11 mouse cellular contexts compared by ENCODE assay signal in genomic region chr6:6864441-6865440, GRCm38 (mm10). TPM values are rescaled to one million over a fixed set of nuclear protein-coding genes. Genes with fewer than 3 reads are reported as not detected.
DNase-seq lines count a peak whose midpoint lies in the region; ATAC-seq and TF ChIP-seq lines count a peak whose summit lies in the region.
"Had no signal": no experiment of that assay in that cellular context is flagged by ENCODE, and none has a peak within 500 bp of the region (broad histone marks: within the 10 kb centered on the region; RNA-seq: fewer than 3 reads in every experiment).

No protein-coding gene starts in this region.

- no peaks in the 10 kb centered on the region for H3K36me3 ChIP-seq in heart, embryonic 11.5 days (ENCODE audit: control insufficient read depth, insufficient read depth, low read length)
- H3K36me3 ChIP-seq in midbrain, embryonic 10.5 days: no peaks in the 10 kb centered on the region
- H3K36me3 ChIP-seq in midbrain, postnatal 0 days (ENCODE audit: insufficient read depth, low read length): no peaks in the 10 kb centered on the region
- no peaks in the 10 kb centered on the region for H3K36me3 ChIP-seq in forebrain, postnatal 0 days (ENCODE audit: insufficient read depth)

- H3K9ac ChIP-seq in heart, embryonic 11.5 days (ENCODE audit: low read depth, low read length): no peak overlapping the region
- no peak overlapping the region for H3K9ac ChIP-seq in midbrain, postnatal 0 days (replicated peaks; ENCODE audit: low read length, poor library complexity, severe bottlenecking)
- H3K9ac ChIP-seq in forebrain, postnatal 0 days: peak overlapping the region; percentile 81

- 2% methylated on average over 36 of the region's 36 CpGs for WGBS in heart, embryonic 11.5 days (ENCODE audit: insufficient replicate concordance)
- WGBS in midbrain, embryonic 10.5 days: under 1% methylated on average over 36 of the region's 36 CpGs
- 4% methylated on average over 36 of the region's 36 CpGs for WGBS in midbrain, postnatal 0 days
- WGBS in forebrain, postnatal 0 days: 5% methylated on average over 36 of the region's 36 CpGs
- 6% methylated on average over 36 of the region's 36 CpGs for WGBS in olfactory bulb, adult 2 months

- H3K9me3 ChIP-seq in heart, embryonic 11.5 days (replicated peaks; ENCODE audit: control insufficient read depth, low read length): no peaks in the 10 kb centered on the region
- no peaks in the 10 kb centered on the region for H3K9me3 ChIP-seq in midbrain, embryonic 10.5 days (replicated peaks)
- no peaks in the 10 kb centered on the region for H3K9me3 ChIP-seq in midbrain, postnatal 0 days (ENCODE audit: low read length)
- H3K9me3 ChIP-seq in forebrain, postnatal 0 days (ENCODE audit: low read length): no peaks in the 10 kb centered on the region

- H3K27me3 ChIP-seq in heart, embryonic 11.5 days (ENCODE audit: control insufficient read depth, insufficient read depth, low read length): peaks cover 74% of the 10 kb centered on the region
- H3K27me3 ChIP-seq in midbrain, embryonic 10.5 days (ENCODE audit: low read depth, poor library complexity, severe bottlenecking): peaks cover 100% of the 10 kb centered on the region
- H3K27me3 ChIP-seq in midbrain, postnatal 0 days (ENCODE audit: insufficient read depth, low read length): peaks cover 64% of the 10 kb centered on the region
- peaks cover 32% of the 10 kb centered on the region for H3K27me3 ChIP-seq in forebrain, postnatal 0 days (ENCODE audit: insufficient read depth, low read length)

- no peak for TF ChIP-seq CTCF in midbrain, postnatal 0 days (IDR thresholded peaks at IDR 0.05)
- no peak for TF ChIP-seq CTCF in forebrain, postnatal 0 days (IDR thresholded peaks at IDR 0.05; ENCODE audit: low read depth)
- peak; percentile 7; the same call in 1 of the 2 replicates for TF ChIP-seq CTCF in olfactory bulb, adult 2 months (IDR thresholded peaks at IDR 0.05; ENCODE audit: insufficient read depth, low read depth, low read length)
- TF ChIP-seq CTCF in gastrocnemius, adult 2 months (IDR thresholded peaks at IDR 0.05): no peak

- ATAC-seq in heart, embryonic 11.5 days (replicated peaks; ENCODE audit: insufficient number of reproducible peaks, low FRiP score, low TSS enrichment): no peak
- no peak for ATAC-seq in midbrain, postnatal 0 days (ENCODE audit: low FRiP score)
- ATAC-seq in forebrain, postnatal 0 days: no peak

- no peak for TF ChIP-seq POLR2A in olfactory bulb, adult 2 months (IDR thresholded peaks at IDR 0.05; ENCODE audit: insufficient read depth, low read depth, low read length)

- intact Hi-C loops in heart, postnatal 36 days (cut with DNase I): loop anchor here (1.0 to 10.0 kb wide), 3 partner anchors 16 to 400 kb away; no protein-coding TSS in a partner anchor
- intact Hi-C loops in gastrocnemius, adult 2 months (cut with DNase I): no loop called here

- no peak for DNase-seq in heart, postnatal 36 days
- DNase-seq in midbrain, embryonic 10.5 days (ENCODE audit: low spot score): peak; percentile 64
- no peak for DNase-seq in midbrain, postnatal 0 days (ENCODE audit: low spot score)
- peak; percentile 68 for DNase-seq in forebrain, postnatal 0 days
- no peak for DNase-seq in gastrocnemius, adult 2 months
- no peak for DNase-seq in gastrocnemius, postnatal 25 days
- DNase-seq: thymus, adult 2 months had no signal

- peaks cover 21% of the 10 kb centered on the region for H3K4me1 ChIP-seq in heart, embryonic 11.5 days (ENCODE audit: control insufficient read depth, insufficient read depth, low read length)
- H3K4me1 ChIP-seq in midbrain, embryonic 10.5 days: peaks cover 42% of the 10 kb centered on the region
- H3K4me1 ChIP-seq in midbrain, postnatal 0 days (ENCODE audit: insufficient read depth, low read length): no peaks in the 10 kb centered on the region
- no peaks in the 10 kb centered on the region for H3K4me1 ChIP-seq in forebrain, postnatal 0 days (ENCODE audit: insufficient read depth)
- no peaks in the 10 kb centered on the region for H3K4me1 ChIP-seq in olfactory bulb, adult 2 months (ENCODE audit: control insufficient read depth, insufficient read depth, low read length)

- no peak overlapping the region for H3K27ac ChIP-seq in heart, embryonic 11.5 days (ENCODE audit: low read depth, low read length)
- H3K27ac ChIP-seq in midbrain, embryonic 10.5 days (replicated peaks): no peak overlapping the region
- no peak overlapping the region for H3K27ac ChIP-seq in midbrain, postnatal 0 days (ENCODE audit: low read depth, low read length)
- H3K27ac ChIP-seq in forebrain, postnatal 0 days (ENCODE audit: low read depth, low read length): peak overlapping the region; percentile 96
- peak overlapping the region; percentile 98 for H3K27ac ChIP-seq in olfactory bulb, adult 2 months (ENCODE audit: insufficient read depth, low read depth, low read length)
- no peak overlapping the region for H3K27ac ChIP-seq in gastrocnemius, adult 2 months
- H3K27ac ChIP-seq: kidney, postnatal 0 days had no signal

- peak overlapping the region; percentile 96 for H3K4me2 ChIP-seq in heart, embryonic 11.5 days
- H3K4me2 ChIP-seq in midbrain, postnatal 0 days (ENCODE audit: low read depth, low read length, poor library complexity, severe bottlenecking): no peak overlapping the region
- peak overlapping the region; percentile 53 for H3K4me2 ChIP-seq in forebrain, postnatal 0 days (ENCODE audit: low read depth)

- H3K4me3 ChIP-seq in heart, embryonic 11.5 days (ENCODE audit: low read depth, low read length): peak overlapping the region; percentile 55
- H3K4me3 ChIP-seq in midbrain, embryonic 10.5 days: peak overlapping the region; percentile 58; the same call in 1 of the 2 replicates
- H3K4me3 ChIP-seq in midbrain, postnatal 0 days (ENCODE audit: low read depth, low read length): no peak overlapping the region; the same call in 1 of the 2 replicates
- peak overlapping the region; percentile 50 for H3K4me3 ChIP-seq in forebrain, postnatal 0 days (ENCODE audit: low read depth, low read length)
- peak overlapping the region; percentile 74 for H3K4me3 ChIP-seq in olfactory bulb, adult 2 months (ENCODE audit: insufficient read depth, low read depth, low read length)
- H3K4me3 ChIP-seq in gastrocnemius, adult 2 months: no peak overlapping the region

RNA-seq across cellular contexts. Expression of gene Dlx6, which starts 1.6 kb away (rescaled TPM):
- polyA plus RNA-seq in heart, embryonic 11.5 days (2014; fragmentation: Nextera tagmentation; extraction: Ambion mirVana): 0.47 TPM in 1 of 2 replicates, not detected in the other
- not detected for total RNA-seq in heart, postnatal 36 days (2021)
- 0.48 and 0.79 TPM in 2 replicates for polyA plus RNA-seq in midbrain, embryonic 10.5 days (2016; fragmentation: Nextera tagmentation; extraction: Ambion mirVana)
- 0.57 and 1.5 TPM in 2 replicates for total RNA-seq in midbrain, postnatal 0 days (2014; rRNA removed)
- polyA plus RNA-seq in midbrain, postnatal 0 days (2015; fragmentation: Nextera tagmentation; extraction: Ambion mirVana): 0.81 and 1.1 TPM in 2 replicates
- 19.7 and 28.9 TPM in 2 replicates for total RNA-seq in forebrain, postnatal 0 days (2014; rRNA removed)
- 3.7 and 4.9 TPM in 2 replicates for polyA plus RNA-seq in forebrain, postnatal 0 days (2015; fragmentation: Nextera tagmentation; extraction: Ambion mirVana)
- polyA plus RNA-seq in olfactory bulb, adult 2 months (2012; ENCODE audit: insufficient read depth, insufficient read length, low replicate concordance, missing spikeins): not detected in 2 replicates
- total RNA-seq in gastrocnemius, adult 2 months (2021): not detected
- not detected for total RNA-seq in gastrocnemius, postnatal 25 days (2021)
- total RNA-seq: megakaryocyte progenitor cell, adult 5-6 weeks had no signal
- polyA plus RNA-seq: kidney, postnatal 0 days; thymus, adult 2 months had no signal

RNA-seq across cellular contexts. Expression of gene Dlx5, which starts 17.1 kb away (rescaled TPM):
- 0.93 and 1.2 TPM in 2 replicates for polyA plus RNA-seq in heart, embryonic 11.5 days (2014; fragmentation: Nextera tagmentation; extraction: Ambion mirVana)
- total RNA-seq in heart, postnatal 36 days (2021): under 1 TPM; 0.19 TPM
- polyA plus RNA-seq in midbrain, embryonic 10.5 days (2016; fragmentation: Nextera tagmentation; extraction: Ambion mirVana): 4.5 and 8.9 TPM in 2 replicates
- 0.49 and 0.76 TPM in 2 replicates for total RNA-seq in midbrain, postnatal 0 days (2014; rRNA removed)
- polyA plus RNA-seq in midbrain, postnatal 0 days (2015; fragmentation: Nextera tagmentation; extraction: Ambion mirVana): 3.3 and 6.7 TPM in 2 replicates
- 6.5 and 12.9 TPM in 2 replicates for total RNA-seq in forebrain, postnatal 0 days (2014; rRNA removed)
- polyA plus RNA-seq in forebrain, postnatal 0 days (2015; fragmentation: Nextera tagmentation; extraction: Ambion mirVana): 47.2 and 51.3 TPM in 2 replicates
- polyA plus RNA-seq in olfactory bulb, adult 2 months (2012; ENCODE audit: insufficient read depth, insufficient read length, low replicate concordance, missing spikeins): not detected in 2 replicates
- total RNA-seq in gastrocnemius, adult 2 months (2021): not detected
- not detected for total RNA-seq in gastrocnemius, postnatal 25 days (2021)
- total RNA-seq: megakaryocyte progenitor cell, adult 5-6 weeks had no signal

Comparison
In these comparisons a context has a peak if more than half of its experiments do, and no peak if none do; other contexts are left out.
1. H3K4me3 ChIP-seq: peak in heart, embryonic 11.5 days (single experiment), midbrain, embryonic 10.5 days (single experiment), forebrain, postnatal 0 days (single experiment) and olfactory bulb, adult 2 months (single experiment); none in midbrain, postnatal 0 days (single experiment) and gastrocnemius, adult 2 months (single experiment).
2. DNase-seq: peak in midbrain, embryonic 10.5 days (single experiment) and forebrain, postnatal 0 days (single experiment); none in heart, postnatal 36 days (0 of 2), midbrain, postnatal 0 days (single experiment), gastrocnemius, adult 2 months (single experiment) and gastrocnemius, postnatal 25 days (single experiment).
3. H3K27ac ChIP-seq: peak in forebrain, postnatal 0 days (single experiment) and olfactory bulb, adult 2 months (single experiment); none in heart, embryonic 11.5 days (single experiment), midbrain, embryonic 10.5 days (single experiment), midbrain, postnatal 0 days (single experiment) and gastrocnemius, adult 2 months (single experiment).